Mouse (Mus musculus) megakaryocyte, adult 5-6 weeks (primary cell): ENCODE data around the gene Gm17361. TPM values are rescaled to one million over a fixed set of nuclear protein-coding genes. Genes with fewer than 3 reads are reported as not detected.
"Not testable (repeated sequence)": the region's sequence is repeated elsewhere in the genome, so short reads cannot be mapped to it uniquely, and the experiment has no call there.

Experiments used
- ATAC-seq: 2 replicates; pipeline ENCODE4 v1.8.0; 2016; ENCODE audit warnings: mild to moderate bottlenecking, inconsistent platforms; ENCODE audit not compliant: poor library complexity, severe bottlenecking
- total RNA-seq, 2 experiments: library from RNA; stranded (forward) in 1 of 2; stranded (reverse) in 1 of 2; fragments of 153-499, 151-499 nt in 1 of 2; fragments of 221-1000, 200-1000 nt in 1 of 2; gene quantifications; 2 replicates each; pipeline versions ENCODE4 v1.2.3 to v1.2.4; 2015 to 2017

The Gm17361 gene
- total RNA-seq (2015), result not detected in 2 replicates
- not detected in 2 replicates for total RNA-seq (2017)

- not testable (repeated sequence) for ATAC-seq
Observed at GRCm38 (mm10) chrX:125003863-125004262, at the start of gene Gm17361. Gene Gm17361 (plus strand): TSS chrX:125004163.
